Mouse (Mus musculus) heart, embryonic 16.5 days (tissue): ENCODE data around the gene Cth. TPM values are rescaled to one million over a fixed set of nuclear protein-coding genes. Genes with fewer than 3 reads are reported as not detected.
A peak's percentile ranks its signal among the peaks of the same experiment; 100 is the strongest.

Experiments
- ATAC-seq: fragments of 200-750 bp; cut with Nextera tagmentation; replicated peaks from 2 replicates; pipeline ENCODE4 v1.8.0; 2017; ENCODE audit warnings: moderate number of reproducible peaks; ENCODE audit not compliant: insufficient read depth, low FRiP score; ENCODE audit errors: extremely low read depth
- H3K27ac ChIP-seq: fragments of 300-500 bp; sonication (generic); 2 replicates; pipeline ENCODE4 v1.5.1; 2014; ENCODE audit warnings: mild to moderate bottlenecking, low read length, control low read depth, moderate library complexity
- H3K27me3 ChIP-seq: fragments of 300-500 bp; sonication (generic); 2 replicates; pipeline ENCODE4 v1.6.1; 2014; ENCODE audit warnings: low read length, mixed read lengths; ENCODE audit not compliant: control insufficient read depth, insufficient read depth
- H3K36me3 ChIP-seq: fragments of 300-500 bp; sonication (generic); 2 replicates; pipeline ENCODE4 v1.6.1; 2014; ENCODE audit not compliant: control insufficient read depth, insufficient read depth
- H3K4me1 ChIP-seq: fragments of 300-500 bp; sonication (generic); 2 replicates; pipeline ENCODE4 v1.6.1; 2014; ENCODE audit warnings: low read length, mixed read lengths; ENCODE audit not compliant: control insufficient read depth, insufficient read depth
- H3K4me2 ChIP-seq: fragments of 300-500 bp; sonication (generic); 2 replicates; pipeline ENCODE4 v1.6.1; 2014; ENCODE audit warnings: low read depth, mild to moderate bottlenecking, control low read depth, low read length
- H3K4me3 ChIP-seq: fragments of 300-500 bp; sonication (generic); 2 replicates; pipeline ENCODE4 v1.5.1; 2014; ENCODE audit warnings: mild to moderate bottlenecking, control low read depth, low read length
- H3K9ac ChIP-seq: fragments of 300-500 bp; sonication (generic); 2 replicates; pipeline ENCODE4 v1.6.1; 2014; ENCODE audit warnings: low read length, control low read depth
- H3K9me3 ChIP-seq: fragments of 300-500 bp; sonication (generic); replicated peaks from 2 replicates; pipeline ENCODE4 v1.6.1; 2016; ENCODE audit warnings: low read length; ENCODE audit not compliant: control insufficient read depth
- WGBS: fragments of 180-500 bp; shearing (Covaris S2); extraction: QIAGEN DNeasy Blood & Tissue Kit; methylation state at CpG from one replicate; pipeline ENCODE4 v1.1.7; 2014; 5-methylcytosine and 5-hydroxymethylcytosine counted together
- polyA plus RNA-seq: library from polyadenylated mRNA; unstranded; fragments of >200 nt; fragmentation: Nextera tagmentation; extraction: Ambion mirVana; gene quantifications from 2 replicates; pipeline ENCODE4 v1.2.1, GENCODE M21; 2015

Gene Cth
- polyA plus RNA-seq, 1 experiment from 2014 or later = 4.2 TPM

DNA sequence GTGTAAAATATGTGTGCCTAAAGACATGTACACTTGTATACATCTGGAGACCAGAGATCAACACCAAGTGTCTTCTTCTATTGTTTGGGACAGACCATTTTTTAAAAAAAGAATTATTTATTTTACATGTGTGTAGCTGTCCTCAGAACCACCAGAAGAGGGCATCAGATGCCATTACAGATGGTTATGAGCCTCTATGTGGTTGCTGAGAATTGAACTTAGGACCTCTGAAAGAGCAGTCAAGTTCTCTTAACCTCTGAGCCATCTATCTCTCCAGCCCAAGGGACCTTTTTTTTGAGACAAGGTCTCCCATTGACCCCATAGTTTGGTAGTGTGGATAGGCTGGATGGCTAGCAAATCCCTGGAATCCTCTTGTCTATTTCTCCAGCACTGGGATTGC is 33.1 kb downstream of the Cth start:
- Histone ChIP-seq H3K4me1 (no peaks in the 10 kb centered on the region), H3K9ac (no peak overlapping the region)

GRCm38 (mm10) chr3:157884081-157884643 is 40.7 kb downstream of the Cth start:
- Histone ChIP-seq H3K27me3 (no peaks in the 10 kb centered on the region), H3K4me2 (no peak overlapping the region), H3K9me3 (no peaks in the 10 kb centered on the region), H3K27ac (no peak overlapping the region), H3K9ac (no peak overlapping the region), H3K4me3 (no peak overlapping the region), H3K4me1 (no peaks in the 10 kb centered on the region), H3K36me3 (no peaks in the 10 kb centered on the region)
- no peak for ATAC-seq
- WGBS = 75% methylated on average over 6 of the region's 6 CpGs

More for the DNA sequence above, 33.1 kb downstream of the Cth start:
- H3K27ac ChIP-seq = no peak overlapping the region
- no peak overlapping the region for H3K4me3 ChIP-seq
- no peaks in the 10 kb centered on the region for H3K27me3 ChIP-seq
- no peaks in the 10 kb centered on the region for H3K9me3 ChIP-seq
- no peak overlapping the region for H3K4me2 ChIP-seq
- no peaks in the 10 kb centered on the region for H3K36me3 ChIP-seq
- no peak for ATAC-seq

DNA sequence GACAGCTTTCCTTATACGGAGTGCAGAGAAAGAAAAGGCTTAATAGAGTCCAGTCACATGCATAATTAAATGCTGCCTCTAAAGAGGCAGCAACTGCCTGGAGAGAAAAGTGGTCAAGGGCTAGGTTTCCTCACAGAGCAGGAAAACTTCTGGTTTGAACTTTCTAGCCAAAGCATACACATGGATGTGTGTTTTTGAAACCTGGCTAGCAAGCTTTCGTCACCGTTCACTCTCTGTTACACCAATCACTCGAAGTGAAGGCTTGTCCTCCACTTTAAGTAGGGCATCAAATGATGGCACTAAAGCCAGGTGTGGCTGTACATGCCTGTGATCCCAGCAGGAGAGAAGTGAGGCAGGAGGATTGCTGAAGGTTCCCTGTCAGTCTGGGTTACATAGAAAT is 41.8 kb downstream of the Cth start:
- no peak for ATAC-seq
- Histone ChIP-seq H3K4me1 (no peaks in the 10 kb centered on the region), H3K9ac (no peak overlapping the region), H3K27me3 (no peaks in the 10 kb centered on the region), H3K4me2 (no peak overlapping the region), H3K36me3 (no peaks in the 10 kb centered on the region), H3K27ac (no peak overlapping the region), H3K4me3 (no peak overlapping the region), H3K9me3 (no peaks in the 10 kb centered on the region)
- WGBS = 76% methylated on average over 4 of the region's 4 CpGs

GRCm38 (mm10) chr3:157881992-157882391 is 42.9 kb downstream of the Cth start:
- H3K36me3 ChIP-seq = no peaks in the 10 kb centered on the region
- H3K4me1 ChIP-seq = no peaks in the 10 kb centered on the region
- H3K9ac ChIP-seq = no peak overlapping the region
- no peak for ATAC-seq
- WGBS = 82% methylated on average over 3 of the region's 3 CpGs
- no peak overlapping the region for H3K27ac ChIP-seq
- H3K4me3 ChIP-seq = no peak overlapping the region
- no peaks in the 10 kb centered on the region for H3K9me3 ChIP-seq
- no peak overlapping the region for H3K4me2 ChIP-seq
- no peaks in the 10 kb centered on the region for H3K27me3 ChIP-seq

GRCm38 (mm10) chr3:157880983-157881382 is 43.9 kb downstream of the Cth start:
- Histone ChIP-seq H3K4me2 (no peak overlapping the region), H3K4me1 (no peaks in the 10 kb centered on the region), H3K9me3 (no peaks in the 10 kb centered on the region), H3K4me3 (no peak overlapping the region), H3K36me3 (no peaks in the 10 kb centered on the region), H3K27ac (no peak overlapping the region), H3K9ac (no peak overlapping the region), H3K27me3 (no peaks in the 10 kb centered on the region)
- no peak for ATAC-seq
- 72% methylated on average over 3 of the region's 3 CpGs for WGBS

DNA sequence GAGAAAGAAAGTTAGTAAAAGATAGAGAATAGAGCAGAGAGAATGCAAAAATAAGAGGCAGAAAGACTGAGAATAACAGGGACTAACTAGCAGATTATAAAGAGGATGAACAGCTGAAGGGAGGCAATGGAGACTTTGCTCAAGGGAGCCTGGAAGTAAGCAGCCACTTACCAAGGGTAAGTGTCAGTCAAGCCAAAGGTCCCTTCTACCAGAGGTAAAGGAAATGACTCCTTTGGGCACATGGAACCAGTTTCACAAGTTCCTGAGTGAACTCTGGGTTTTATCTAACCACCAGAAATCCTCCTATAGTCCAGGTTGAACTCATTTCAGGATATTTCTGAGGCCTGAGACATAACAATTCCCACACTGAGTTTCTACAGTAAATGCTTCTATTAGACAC is 47.0 kb downstream of the Cth start:
- no peak overlapping the region for H3K9ac ChIP-seq
- H3K27ac ChIP-seq = no peak overlapping the region
- no peak for ATAC-seq
- no peaks in the 10 kb centered on the region for H3K9me3 ChIP-seq
- no peak overlapping the region for H3K4me3 ChIP-seq
- H3K4me2 ChIP-seq = no peak overlapping the region
- no peaks in the 10 kb centered on the region for H3K4me1 ChIP-seq
- no peaks in the 10 kb centered on the region for H3K27me3 ChIP-seq
- H3K36me3 ChIP-seq = no peaks in the 10 kb centered on the region

DNA sequence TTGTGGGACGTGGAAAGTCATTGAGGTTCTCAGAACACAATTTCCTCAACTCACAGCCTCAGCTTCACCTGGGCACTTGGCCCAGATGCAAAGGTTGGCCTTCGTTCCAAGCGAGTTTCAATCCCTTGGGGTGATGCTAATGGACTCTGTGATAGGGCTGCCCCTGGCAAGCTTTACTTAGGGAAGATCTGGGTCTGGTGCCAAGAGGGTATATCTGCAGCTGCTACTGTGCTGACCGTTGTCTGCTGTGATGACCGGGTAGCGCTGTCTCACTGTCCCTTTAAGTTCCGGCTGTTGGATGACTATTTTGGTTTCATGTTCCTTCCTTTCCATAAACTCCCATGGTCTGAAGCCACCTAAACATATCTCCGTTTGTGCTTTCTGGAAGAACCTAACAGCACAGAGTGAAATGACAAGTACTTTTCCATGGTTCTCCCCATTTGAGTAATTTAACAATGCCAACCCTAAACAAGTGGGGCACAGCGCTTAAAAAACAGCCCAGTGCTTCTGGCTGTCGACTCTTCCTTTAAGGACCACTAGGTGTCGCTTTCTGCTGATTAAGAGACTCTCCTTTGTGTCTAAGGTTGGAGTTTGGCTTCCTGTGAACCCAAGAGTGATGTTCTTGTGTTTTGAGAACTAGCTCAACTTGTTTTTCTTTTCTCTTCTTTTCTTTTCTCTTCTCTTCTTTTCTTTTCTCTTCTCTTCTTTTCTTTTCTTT is 48.3 kb downstream of the Cth start:
- Histone ChIP-seq H3K9me3 (no peaks in the 10 kb centered on the region), H3K4me2 (no peak overlapping the region; the same call in 1 of the 2 replicates), H3K9ac (peak overlapping the region; percentile 29; the same call in 1 of the 2 replicates), H3K27me3 (no peaks in the 10 kb centered on the region), H3K4me3 (no peak overlapping the region), H3K27ac (no peak overlapping the region), H3K4me1 (no peaks in the 10 kb centered on the region), H3K36me3 (no peaks in the 10 kb centered on the region)
- no peak; the same call in 1 of the 2 replicates for ATAC-seq
- WGBS = 42% methylated on average over 11 of the region's 11 CpGs

DNA sequence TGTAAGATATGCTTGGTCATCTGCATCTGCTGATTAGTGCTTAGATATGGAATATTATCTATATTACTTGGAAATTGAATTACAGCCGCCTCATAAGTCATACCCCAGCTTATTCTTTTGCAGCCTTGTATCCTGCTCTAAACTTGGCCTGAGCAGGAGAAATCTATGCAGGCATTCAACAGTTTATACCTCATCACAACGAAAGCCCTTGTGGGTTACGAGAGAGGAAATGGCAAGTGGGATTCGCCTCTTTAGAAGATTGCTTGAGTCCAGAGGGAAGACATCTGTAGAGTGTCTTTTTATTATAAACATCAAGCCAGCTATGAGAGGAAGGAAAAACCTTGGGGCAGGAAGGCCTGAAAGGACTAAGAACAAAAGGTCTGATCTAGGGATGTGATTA is 52.0 kb downstream of the Cth start:
- Histone ChIP-seq H3K4me2 (no peak overlapping the region), H3K4me3 (no peak overlapping the region), H3K27me3 (no peaks in the 10 kb centered on the region), H3K9ac (no peak overlapping the region), H3K4me1 (peaks cover 2% of the 10 kb centered on the region; the same call in 1 of the 2 replicates), H3K36me3 (no peaks in the 10 kb centered on the region), H3K27ac (no peak overlapping the region), H3K9me3 (no peaks in the 10 kb centered on the region)
- WGBS = 61% methylated on average over 4 of the region's 4 CpGs
- ATAC-seq = no peak

- H3K4me2 ChIP-seq = no peak overlapping the region
- H3K36me3 ChIP-seq = no peaks in the 10 kb centered on the region
- H3K9ac ChIP-seq = no peak overlapping the region
- ATAC-seq = no peak
- no peak overlapping the region for H3K27ac ChIP-seq
- H3K4me1 ChIP-seq = peaks cover 2% of the 10 kb centered on the region; the same call in 1 of the 2 replicates
- H3K9me3 ChIP-seq = no peaks in the 10 kb centered on the region
- H3K4me3 ChIP-seq = no peak overlapping the region
- WGBS = 70% methylated on average over 2 of the region's 2 CpGs
- H3K27me3 ChIP-seq = no peaks in the 10 kb centered on the region
Observed at GRCm38 (mm10) chr3:157867836-157868235, 57.0 kb downstream of the Cth start.
